Mouse (Mus musculus): ENCODE data around the gene Pycr1.
A peak's percentile ranks its signal among the peaks of the same experiment; 100 is the strongest.

Gene Pycr1

DNA sequence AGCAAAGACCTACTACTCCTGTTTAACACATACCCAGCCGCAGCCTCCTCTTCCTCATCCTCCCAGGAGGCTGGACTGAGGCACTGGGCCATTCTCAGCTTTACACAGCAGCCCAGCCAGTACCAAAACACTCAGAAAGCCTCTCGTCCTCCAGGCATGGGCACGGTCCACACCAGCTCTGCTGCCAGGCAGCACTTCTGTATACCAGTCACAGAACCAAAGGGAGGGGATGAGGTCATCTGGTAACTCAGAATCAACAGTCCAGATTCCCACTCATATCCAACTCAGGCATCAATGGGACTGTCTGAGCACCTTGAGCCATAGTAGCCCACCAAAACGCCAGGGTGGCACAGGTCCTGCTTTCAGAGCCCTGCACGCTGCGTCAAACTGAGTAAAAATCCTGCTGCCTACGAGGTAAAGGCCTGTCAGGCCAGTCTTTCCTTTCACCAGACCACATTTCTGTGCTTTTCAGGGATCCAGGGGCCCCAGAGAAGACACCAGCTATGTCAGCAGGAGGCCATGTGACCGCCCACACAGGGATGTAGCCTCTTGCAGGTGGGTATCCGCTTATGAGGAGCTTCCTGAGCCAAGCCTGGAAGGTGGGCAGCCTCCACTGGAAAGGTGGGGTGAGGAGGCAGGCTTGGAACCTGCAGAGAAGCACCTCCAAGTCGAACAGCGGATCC lies 16.6 kb downstream of the Pycr1 start:
- no peak for DNase-seq

DNA sequence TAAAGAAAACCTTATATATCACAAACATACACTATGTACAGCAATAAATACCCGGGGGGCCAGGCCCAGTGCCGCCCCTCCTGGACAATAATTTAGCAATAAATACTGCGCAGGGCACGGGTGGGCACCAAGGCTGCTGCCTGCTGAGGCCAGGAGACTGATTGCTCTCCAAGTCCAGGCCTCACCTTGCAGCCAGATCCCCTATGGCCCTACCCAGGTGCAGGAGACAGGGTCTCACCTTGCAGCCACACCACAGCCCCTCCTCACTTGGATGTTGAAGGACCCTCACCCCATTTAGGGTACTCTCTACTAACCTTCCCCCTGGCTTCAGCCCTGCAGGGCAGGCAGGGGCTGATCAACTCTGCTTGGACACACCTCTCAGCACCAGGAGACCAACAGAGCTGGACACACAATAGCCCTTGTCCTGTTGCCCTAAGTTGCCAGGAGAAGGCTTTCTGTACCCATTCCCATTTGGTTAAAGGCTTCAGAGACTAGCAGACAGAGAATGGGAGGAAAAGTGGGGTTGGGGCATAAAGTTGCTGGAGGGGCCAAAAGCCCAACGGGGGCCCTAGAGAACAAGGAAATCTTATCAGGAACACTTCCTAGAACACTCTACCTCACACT lies 18.3 kb downstream of the Pycr1 start, which contains the start of gene Sirt7:
TSS of gene Sirt7 (minus strand) at position 89 of the 624 bp plus-strand sequence.
- DNase-seq = no peak

DNA sequence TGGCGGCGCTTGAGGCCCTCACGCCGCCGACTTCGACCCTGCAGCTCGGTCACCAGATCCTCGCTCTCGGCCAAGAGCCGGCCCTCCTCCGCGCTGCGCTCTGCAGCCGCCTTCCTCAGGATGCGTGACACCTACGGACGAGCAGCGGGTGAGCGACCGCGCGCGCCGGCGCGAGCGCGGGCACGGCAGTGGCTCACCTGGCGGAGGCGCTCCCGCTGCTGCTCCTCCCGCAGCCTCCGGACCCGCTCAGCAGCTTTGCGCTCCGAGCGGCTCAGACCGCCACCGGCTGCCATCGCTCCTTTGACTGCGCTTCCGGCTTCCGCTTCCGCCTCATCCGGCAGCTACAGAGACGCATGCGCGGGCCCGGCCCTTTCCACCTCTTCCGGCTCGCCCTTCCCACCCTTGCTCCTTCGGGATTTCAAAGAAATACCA lies 18.9 kb downstream of the Pycr1 start:
- DNase-seq = peak; percentile 91 to 94

DNA sequence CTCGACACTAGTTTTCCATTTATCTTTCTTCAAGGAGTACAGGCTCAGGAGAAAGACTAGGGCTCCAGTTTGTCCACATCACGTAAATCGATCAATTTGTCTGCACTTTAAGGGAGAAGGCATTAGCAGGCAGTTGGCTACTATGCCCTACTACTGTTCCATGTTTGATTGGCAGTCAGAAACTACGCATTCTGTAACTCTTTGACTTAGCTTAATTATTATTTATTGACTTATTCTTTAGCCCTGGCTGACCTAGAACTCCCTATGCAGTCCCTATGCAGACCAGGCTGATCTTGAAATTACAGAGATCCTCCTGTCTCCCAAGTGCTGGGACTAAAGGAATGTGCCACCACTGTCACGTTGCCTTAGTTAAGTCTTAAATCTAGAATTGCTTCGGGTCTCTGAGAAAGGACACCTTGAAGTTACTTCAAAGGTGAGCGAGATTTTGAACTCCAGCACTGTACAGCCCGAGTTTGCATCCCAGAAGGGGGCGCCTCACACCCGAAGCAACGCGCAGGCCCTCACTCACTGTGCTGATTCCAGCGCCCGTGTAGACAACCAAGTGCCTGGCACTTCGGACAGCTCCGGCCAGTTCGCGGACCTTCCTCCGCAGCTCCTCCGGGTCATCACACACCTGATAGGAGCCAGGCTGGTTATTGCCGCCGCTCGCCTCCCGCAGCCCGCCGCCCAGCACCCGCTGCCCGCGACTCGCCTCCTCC lies 19.4 kb downstream of the Pycr1 start:
- DNase-seq = peak; percentile 86

GRCm38 (mm10) chr11:120622805-120623204 lies 20.8 kb downstream of the Pycr1 start:
- DNase-seq = no peak

GRCm38 (mm10) chr11:120620195-120620594 lies 23.4 kb downstream of the Pycr1 start:
- peak in 1 of 2 experiments; percentile 35 for DNase-seq

GRCm38 (mm10) chr11:120618619-120619535 lies 24.7 kb downstream of the Pycr1 start:
- DNase-seq = peak in 1 of 2 experiments; percentile 49

GRCm38 (mm10) chr11:120617519-120618112 lies 26.0 kb downstream of the Pycr1 start, which contains the start of gene Pcyt2:
Gene Pcyt2 (minus strand): TSS chr11:120617936.
- peak; percentile 95 to 98 for DNase-seq

GRCm38 (mm10) chr11:120616617-120617294 lies 26.8 kb downstream of the Pycr1 start:
- DNase-seq = peak; percentile 68 to 90

DNA sequence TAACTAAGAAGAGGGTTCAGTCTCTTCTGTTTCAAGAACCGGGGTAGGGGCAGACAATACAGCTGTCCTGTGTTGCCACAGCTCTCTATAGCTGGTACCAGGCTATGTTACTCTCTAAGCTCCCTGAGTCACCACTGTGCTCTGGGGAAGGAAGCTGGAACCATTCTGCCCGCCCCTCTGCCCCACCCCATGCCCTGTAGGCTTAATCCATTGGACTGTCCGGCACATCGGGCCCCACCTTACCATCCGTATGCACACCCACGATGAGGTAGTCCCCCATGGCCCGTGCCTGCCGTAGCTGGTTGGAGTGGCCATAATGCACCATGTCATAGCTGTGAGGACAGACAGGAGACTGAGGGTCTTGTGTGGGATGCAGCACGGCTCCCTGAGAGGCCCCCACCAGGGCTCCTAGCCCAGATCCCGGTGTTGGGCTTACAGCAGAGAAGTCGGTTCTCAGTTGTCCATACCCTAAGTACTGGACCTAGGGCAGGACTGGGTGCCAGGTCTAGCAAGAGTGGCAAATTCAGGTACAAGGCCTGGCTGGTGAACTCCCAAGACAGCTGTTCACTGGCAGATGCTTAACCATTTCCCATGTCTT lies 27.9 kb downstream of the Pycr1 start:
- no peak for DNase-seq

DNA sequence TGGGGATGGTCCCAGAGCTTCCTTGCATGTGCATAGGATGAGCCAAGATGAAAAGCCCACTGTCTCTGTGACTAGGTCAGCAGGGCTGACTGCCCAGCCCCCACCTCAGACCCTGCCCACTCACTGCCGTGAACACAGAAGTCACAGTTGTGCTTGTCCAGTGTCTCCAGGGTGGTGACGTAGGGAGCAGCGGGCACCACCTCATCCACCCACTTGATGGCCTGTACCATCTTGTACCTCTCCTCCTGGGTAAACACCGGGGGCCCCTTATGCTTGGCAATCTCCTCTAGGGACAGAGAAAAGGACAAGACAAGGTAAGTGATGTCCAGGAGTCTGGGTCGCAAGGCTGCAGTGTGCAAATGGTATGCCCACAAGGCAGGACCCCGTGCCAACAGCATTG lies 28.4 kb downstream of the Pycr1 start:
- DNase-seq = no peak

DNA sequence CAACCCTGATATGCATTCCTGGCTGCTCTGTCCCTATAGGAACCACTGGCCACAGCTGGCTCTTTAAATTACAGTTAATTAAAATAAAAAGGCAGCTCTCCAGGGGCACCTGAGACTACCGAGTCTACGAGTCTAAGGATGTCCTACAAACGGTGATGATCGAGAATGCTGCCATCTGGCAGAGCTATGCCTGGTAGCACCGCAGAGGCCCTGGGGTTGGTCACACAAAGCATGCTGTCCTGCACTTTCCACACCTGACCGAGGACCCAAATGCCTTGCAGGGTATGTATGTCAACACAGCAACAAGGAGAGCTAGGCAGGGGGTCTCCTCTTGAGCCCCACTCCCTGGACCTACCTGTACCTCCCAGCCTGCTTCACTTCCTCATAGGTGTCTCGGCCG lies 29.6 kb downstream of the Pycr1 start:
- no peak for DNase-seq

GRCm38 (mm10) chr11:120613481-120613972 lies 30.0 kb downstream of the Pycr1 start:
- DNase-seq = no peak

DNA sequence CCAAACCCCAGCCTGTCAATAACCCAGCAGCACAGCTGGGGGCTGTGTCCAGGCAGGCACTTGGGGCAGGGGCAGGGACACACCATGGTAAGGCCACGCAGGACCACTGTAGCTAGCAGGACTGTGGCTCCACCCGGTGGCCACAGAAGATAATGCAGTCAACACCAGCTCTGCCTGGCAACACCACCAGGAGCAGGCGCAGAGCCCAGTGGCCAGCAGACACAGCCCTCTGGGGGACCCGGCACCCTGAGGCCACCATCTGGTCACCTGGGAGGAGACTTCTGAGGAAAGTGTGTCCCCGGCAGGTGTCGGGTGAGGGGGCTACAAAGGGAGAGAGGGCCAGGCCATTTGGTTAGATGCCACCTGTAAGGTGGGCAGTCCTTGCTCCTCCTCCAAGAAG lies 30.8 kb downstream of the Pycr1 start:
- peak; percentile 80 to 81 for DNase-seq

DNA sequence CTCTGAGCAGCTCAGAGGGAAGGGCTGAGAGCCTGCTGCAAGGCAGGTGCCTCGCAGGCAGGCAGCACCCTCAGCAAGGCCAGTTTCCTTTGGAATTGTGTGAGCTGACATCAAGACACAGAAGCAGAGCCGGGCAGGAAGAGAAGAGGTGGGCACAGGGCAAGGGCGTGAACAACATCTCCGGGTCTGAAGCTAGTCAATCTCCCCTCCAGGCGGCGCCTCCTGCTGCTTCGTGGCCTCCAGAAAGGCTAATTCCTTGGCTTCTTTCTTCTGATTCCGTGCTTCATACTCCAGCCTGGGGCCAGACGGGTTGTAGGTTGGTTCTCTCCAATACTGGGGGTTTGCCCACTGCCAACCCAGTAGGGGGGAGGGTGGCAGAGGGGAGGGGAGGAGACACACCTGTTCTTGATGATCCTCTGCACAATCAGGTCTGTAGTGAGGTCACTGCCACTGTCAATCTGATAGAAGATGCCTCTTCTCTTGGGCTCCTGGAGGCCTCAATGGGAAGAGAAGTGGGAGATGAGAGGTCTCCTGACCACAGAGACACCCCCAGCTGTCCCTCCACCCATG lies 33.0 kb downstream of the Pycr1 start:
- no peak for DNase-seq

DNA sequence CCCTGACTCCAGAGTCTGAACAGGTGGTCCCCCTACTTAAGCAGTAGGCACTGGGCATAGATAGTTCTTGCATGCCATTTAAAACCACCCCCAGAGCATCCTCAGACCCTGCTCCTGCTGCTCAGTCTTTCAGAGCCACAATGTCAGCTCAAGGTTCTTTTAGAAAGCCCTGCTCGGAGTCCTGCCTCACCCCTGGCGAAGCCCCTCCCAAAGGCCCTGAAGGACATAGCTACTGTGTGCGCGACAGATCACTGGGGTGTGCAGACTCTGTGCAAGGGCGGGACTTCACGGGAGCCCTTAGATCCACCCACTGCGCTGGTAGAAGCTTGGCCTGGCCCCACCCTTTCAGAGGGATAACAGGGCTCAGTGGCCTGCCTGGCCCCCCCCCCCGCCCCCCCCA lies 34.3 kb downstream of the Pycr1 start:
- DNase-seq = peak; percentile 60 to 86

DNA sequence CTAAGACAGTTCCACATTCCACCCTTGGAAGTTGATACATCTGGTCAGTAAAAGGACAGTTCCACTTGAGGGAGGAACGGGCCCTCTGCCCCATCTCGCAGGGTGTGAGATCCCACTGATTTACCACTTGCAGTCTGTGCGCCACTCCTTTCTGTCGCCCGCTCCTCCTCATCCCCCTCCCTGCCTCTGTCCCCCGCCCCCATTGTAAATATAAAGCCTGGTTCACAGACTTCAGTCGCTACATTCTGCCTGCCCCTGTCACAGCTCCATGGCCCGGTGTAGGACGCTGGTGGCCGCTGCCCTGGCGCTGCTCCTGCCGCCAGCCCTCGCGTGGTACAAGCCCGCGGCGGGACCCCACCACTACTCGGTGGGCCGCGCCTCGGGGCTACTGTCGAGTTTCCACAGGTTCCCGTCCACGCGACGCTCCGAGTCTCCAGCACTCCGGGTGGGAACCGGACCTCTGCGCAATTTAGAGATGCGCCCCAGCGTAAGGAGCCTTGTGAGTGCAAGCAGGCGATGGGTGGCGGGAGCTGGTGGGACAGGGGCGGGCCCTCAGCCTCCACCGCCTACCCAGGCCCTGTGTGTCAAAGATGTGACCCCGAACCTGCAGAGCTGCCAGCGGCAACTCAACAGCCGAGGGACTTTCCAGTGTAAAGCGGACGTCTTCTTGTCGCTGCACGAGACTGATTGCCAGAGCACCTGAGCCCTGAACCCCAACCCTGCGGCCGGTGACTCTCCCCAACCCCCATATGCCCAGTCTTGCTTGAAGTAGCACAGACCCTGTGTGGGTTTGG lies 35.1 kb downstream of the Pycr1 start, which contains the start of gene Npb:
TSS of gene Npb (plus strand) at position 237 of the 794 bp plus-strand sequence.
- DNase-seq = peak in 1 of 2 experiments; percentile 55

- no peak for DNase-seq
Observed at GRCm38 (mm10) chr11:120606764-120607163, 36.8 kb downstream of the Pycr1 start.

GRCm38 (mm10) chr11:120605667-120606066 lies 37.9 kb downstream of the Pycr1 start:
- DNase-seq = no peak

GRCm38 (mm10) chr11:120603545-120603944 lies 40.0 kb downstream of the Pycr1 start:
- no peak for DNase-seq

Data from kidney, postnatal 25 days (tissue).